Mouse (Mus musculus) frontal cortex, postnatal 14 days (tissue): ENCODE measurements at regions not wholly inside any gene's neighbourhood (a gene's known extent, or its start where the extent isn't known, plus 50 kb on each side); places are given as distances from the start of the nearest gene placed in this dataset.

Experiments
- DNase-seq, 2 experiments: peaks; one replicate each; pipeline ENCODE4 v3.0.0; 2022; ENCODE audit warnings: low spot score in 2 of 2

- no peak for DNase-seq
These were observed 55.4 kb downstream of the Pja1 start for GRCm38 (mm10) chrX:99415701-99416100.

GRCm38 (mm10) chrX:99410942-99411341 is 60.1 kb downstream of the Pja1 start:
- no peak for DNase-seq

GRCm38 (mm10) chrX:99409858-99410257 is 61.2 kb downstream of the Pja1 start:
- DNase-seq: no peak

- no peak for DNase-seq
These were observed 61.7 kb downstream of the Pja1 start for GRCm38 (mm10) chrX:99409331-99409730.

- no peak for DNase-seq
These were observed 62.3 kb downstream of the Pja1 start for GRCm38 (mm10) chrX:99408804-99409203.

GRCm38 (mm10) chrX:99405843-99406242 is 65.2 kb downstream of the Pja1 start:
- DNase-seq: no peak

- DNase-seq: no peak
These were observed 67.4 kb downstream of the Pja1 start for GRCm38 (mm10) chrX:99403521-99404149.

GRCm38 (mm10) chrX:99402841-99403520 is 68.1 kb downstream of the Pja1 start:
- peak in 1 of 2 experiments; percentile 14 for DNase-seq

GRCm38 (mm10) chrX:99397344-99397743 is 73.7 kb downstream of the Pja1 start:
- DNase-seq: no peak

- no peak for DNase-seq
These were observed 74.9 kb downstream of the Pja1 start for GRCm38 (mm10) chrX:99396180-99396579.

GRCm38 (mm10) chrX:99395067-99395466 is 76.0 kb downstream of the Pja1 start:
- DNase-seq: no peak

GRCm38 (mm10) chrX:99391628-99392027 is 79.4 kb downstream of the Pja1 start:
- no peak for DNase-seq

GRCm38 (mm10) chrX:99390462-99390838 is 80.6 kb downstream of the Pja1 start:
- DNase-seq: no peak

GRCm38 (mm10) chrX:99389778-99390461 is 81.2 kb downstream of the Pja1 start:
- DNase-seq: no peak

GRCm38 (mm10) chrX:99370711-99371110 is 100.4 kb downstream of the Pja1 start:
- no peak for DNase-seq

GRCm38 (mm10) chrX:99369258-99369900 is 101.7 kb downstream of the Pja1 start:
- DNase-seq: no peak

- no peak for DNase-seq
These were observed 107.0 kb downstream of the Pja1 start for GRCm38 (mm10) chrX:99364072-99364471.

GRCm38 (mm10) chrX:99360095-99360890 is 110.8 kb downstream of the Pja1 start:
- no peak for DNase-seq

- DNase-seq: no peak
These were observed 112.3 kb downstream of the Pja1 start for GRCm38 (mm10) chrX:99358784-99359183.

GRCm38 (mm10) chrX:99358051-99358617 is 112.9 kb downstream of the Pja1 start:
- DNase-seq: no peak

GRCm38 (mm10) chrX:99355128-99355527 is 115.9 kb downstream of the Pja1 start:
- DNase-seq: no peak
